Mouse (Mus musculus) heart, postnatal 25 days (tissue): Measurements from ENCODE around the gene Slamf6. TPM values are rescaled to one million over a fixed set of nuclear protein-coding genes. Genes with fewer than 3 reads are reported as not detected.
"Not testable (repeated sequence)": the region's sequence is repeated elsewhere in the genome, so short reads cannot be mapped to it uniquely, and the experiment has no call there.

Experiments
- DNase-seq: peaks from one replicate; pipeline ENCODE4 v3.0.0; 2022; ENCODE audit warnings: low spot score
- intact Hi-C: fragments of 180-260 bp; cut with DNase I; formaldehyde crosslinking; loops from one replicate; pipeline ENCODE4 v1.15.1; 2025
- total RNA-seq, 2 experiments: library from RNA; stranded (reverse); gene quantifications; 2 replicates each; pipeline ENCODE4 v1.2.3; 2021

Slamf6 gene
- total RNA-seq = under 1 TPM in 1 of 2 experiments, not detected in 1; 0.47 TPM

GRCm38 (mm10) chr1:171917305-171918039 is at the start of gene Slamf6:
TSS of gene Slamf6 (plus strand) at chr1:171917515.
- DNase-seq = no peak
- intact Hi-C loops = no loop called here

GRCm38 (mm10) chr1:171886989-171887388 is 30.3 kb upstream of the Slamf6 start:
- no peak for DNase-seq
- intact Hi-C loops = no loop called here

GRCm38 (mm10) chr1:171895364-171895763 is 22.0 kb upstream of the Slamf6 start, which contains the start of gene Gm10521:
TSS of gene Gm10521 (plus strand) at chr1:171895664.
- DNase-seq, intact Hi-C loops: not testable (repeated sequence)

- intact Hi-C loops = no loop called here
- no peak for DNase-seq
Measured at GRCm38 (mm10) chr1:171904011-171904410, 13.3 kb upstream of the Slamf6 start.

- DNase-seq = no peak
- intact Hi-C loops = no loop called here
Measured at GRCm38 (mm10) chr1:171915638-171916458, 1.5 kb upstream of the Slamf6 start.

GRCm38 (mm10) chr1:171918136-171918920 is 1.0 kb downstream of the Slamf6 start:
- intact Hi-C loops = no loop called here
- DNase-seq = no peak

- DNase-seq = no peak
- intact Hi-C loops = no loop called here
Measured at GRCm38 (mm10) chr1:171919193-171919592, 1.9 kb downstream of the Slamf6 start.

GRCm38 (mm10) chr1:171919901-171920510 is 2.7 kb downstream of the Slamf6 start:
- intact Hi-C loops = no loop called here
- no peak for DNase-seq

GRCm38 (mm10) chr1:171920989-171921621 is 3.8 kb downstream of the Slamf6 start:
- intact Hi-C loops = no loop called here
- no peak for DNase-seq

- intact Hi-C loops = no loop called here
- no peak for DNase-seq
Measured at GRCm38 (mm10) chr1:171921641-171922040, 4.3 kb downstream of the Slamf6 start.

- intact Hi-C loops = no loop called here
- DNase-seq = no peak
Measured at GRCm38 (mm10) chr1:171922844-171923243, 5.5 kb downstream of the Slamf6 start.

GRCm38 (mm10) chr1:171924900-171925299 is 7.6 kb downstream of the Slamf6 start:
- no peak for DNase-seq
- intact Hi-C loops = no loop called here

GRCm38 (mm10) chr1:171933851-171934250 is 16.5 kb downstream of the Slamf6 start:
- intact Hi-C loops = no loop called here

GRCm38 (mm10) chr1:171938952-171939948 is 21.9 kb downstream of the Slamf6 start:
- intact Hi-C loops = no loop called here
- DNase-seq = no peak

More at GRCm38 (mm10) chr1:171933851-171934250, 16.5 kb downstream of the Slamf6 start:
- DNase-seq = no peak

GRCm38 (mm10) chr1:171940626-171941025 is 23.3 kb downstream of the Slamf6 start:
- no peak for DNase-seq
- intact Hi-C loops = no loop called here

GRCm38 (mm10) chr1:171946447-171946995 is 29.2 kb downstream of the Slamf6 start:
- intact Hi-C loops = no loop called here

GRCm38 (mm10) chr1:171948161-171948945 is 31.0 kb downstream of the Slamf6 start:
- no peak for DNase-seq
- intact Hi-C loops = no loop called here

More at GRCm38 (mm10) chr1:171946447-171946995, 29.2 kb downstream of the Slamf6 start:
- no peak for DNase-seq
